Mouse (Mus musculus) adrenal gland, postnatal 14 days (tissue): ENCODE measurements at regions not wholly inside any gene's neighbourhood (a gene's known extent, or its start where the extent isn't known, plus 50 kb on each side); places are given as distances from the start of the nearest gene placed in this dataset.

Experiments
- DNase-seq: peaks from one replicate; pipeline ENCODE4 v3.0.0; 2021; ENCODE audit warnings: mixed read lengths

DNA sequence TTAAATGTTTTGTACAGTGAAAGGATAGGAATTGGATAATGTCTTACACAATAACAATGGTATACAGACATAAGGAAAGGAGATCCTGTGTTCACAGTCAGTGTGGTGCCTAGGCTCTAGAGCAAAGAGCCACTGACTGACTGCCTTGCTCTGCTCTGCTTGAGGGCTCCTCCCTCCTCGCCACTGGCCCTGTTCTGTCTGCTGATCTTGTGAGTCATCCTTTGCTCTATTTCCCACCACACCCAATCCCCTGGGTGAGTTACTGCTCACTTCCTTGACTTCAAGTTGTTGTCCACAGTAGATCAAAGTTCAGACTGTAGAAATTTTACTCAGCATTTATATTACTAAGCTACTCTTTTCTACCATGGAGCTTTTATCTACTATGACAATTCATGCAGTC is 117.3 kb downstream of the Tmsb4x start:
- DNase-seq: peak; percentile 21

DNA sequence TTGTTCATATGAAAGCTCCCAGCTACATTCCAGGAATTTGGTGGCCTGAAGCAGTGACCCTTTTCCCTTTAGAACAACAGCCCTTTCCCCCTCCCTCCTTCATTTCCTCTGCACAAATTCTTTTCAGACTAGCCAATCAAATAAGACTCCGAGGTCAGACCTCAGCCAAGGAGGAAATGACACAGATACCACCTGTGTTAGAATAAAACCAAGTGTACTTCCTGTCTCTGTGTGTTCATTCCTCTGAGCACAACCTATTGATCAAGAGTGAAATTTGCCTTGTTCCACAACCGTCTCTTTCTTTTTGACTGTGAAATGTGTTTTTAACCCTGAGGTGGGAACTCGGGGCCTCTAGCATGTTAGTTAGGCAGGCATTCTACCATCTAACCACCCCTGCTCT is 120.2 kb downstream of the Tmsb4x start:
- DNase-seq: no peak

DNA sequence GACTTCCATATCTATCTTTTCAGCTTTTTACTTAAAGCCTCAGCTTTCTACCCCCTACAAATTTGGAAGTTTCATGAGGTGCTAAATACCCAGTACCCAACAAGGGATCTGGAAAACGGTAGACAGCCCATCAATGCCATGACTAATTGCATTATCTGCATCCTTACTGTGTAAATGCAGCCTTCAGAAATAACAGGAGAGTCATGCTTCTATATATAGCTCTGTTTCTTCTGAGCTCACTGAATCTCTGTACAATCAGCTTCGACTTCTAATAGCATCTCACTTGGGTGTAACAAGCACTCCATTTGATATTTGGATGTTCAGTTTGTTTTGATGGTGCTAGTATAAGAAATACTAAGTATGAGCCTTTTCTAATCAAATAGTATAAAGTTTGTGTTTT is 120.7 kb downstream of the Tmsb4x start:
- DNase-seq: no peak

DNA sequence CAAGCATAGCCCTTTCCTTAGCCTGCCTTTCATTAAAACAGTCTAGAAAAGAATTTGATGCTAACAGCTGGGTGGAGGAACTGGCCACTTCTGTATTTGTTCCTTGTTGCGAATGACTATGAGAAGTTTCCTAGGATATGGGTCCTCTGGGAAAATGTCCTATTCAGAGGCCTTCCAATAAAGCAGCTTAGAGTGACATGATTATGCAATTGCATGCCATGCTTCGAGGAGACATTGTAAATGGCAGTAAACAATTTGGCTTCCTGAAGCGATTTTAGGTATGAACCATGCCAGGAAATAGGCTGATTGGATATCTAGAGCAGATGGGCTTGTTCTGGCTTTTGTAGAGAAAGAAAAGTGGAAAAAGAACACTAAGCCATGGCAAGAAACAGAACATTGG is 128.3 kb downstream of the Tmsb4x start:
- no peak for DNase-seq

DNA sequence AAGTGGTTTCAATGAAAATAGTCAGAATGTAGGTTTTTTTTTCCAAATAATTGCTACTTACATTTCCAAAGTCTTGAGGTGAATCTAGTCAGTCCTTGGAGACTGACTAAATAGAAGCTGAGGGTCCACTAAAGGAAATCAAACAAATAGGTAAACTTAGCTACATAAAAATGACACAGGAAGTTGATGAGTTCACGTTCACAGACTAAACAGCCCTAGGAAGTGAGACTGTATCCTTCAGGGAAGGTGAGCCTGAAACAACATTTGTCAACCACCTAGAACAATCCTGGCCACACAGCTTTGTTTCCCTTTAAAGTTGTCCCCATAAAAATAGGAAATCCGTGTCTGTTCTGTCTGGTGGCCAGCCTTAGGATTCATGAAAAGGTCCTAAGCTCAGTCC is 140.0 kb downstream of the Tmsb4x start:
- no peak for DNase-seq

DNA sequence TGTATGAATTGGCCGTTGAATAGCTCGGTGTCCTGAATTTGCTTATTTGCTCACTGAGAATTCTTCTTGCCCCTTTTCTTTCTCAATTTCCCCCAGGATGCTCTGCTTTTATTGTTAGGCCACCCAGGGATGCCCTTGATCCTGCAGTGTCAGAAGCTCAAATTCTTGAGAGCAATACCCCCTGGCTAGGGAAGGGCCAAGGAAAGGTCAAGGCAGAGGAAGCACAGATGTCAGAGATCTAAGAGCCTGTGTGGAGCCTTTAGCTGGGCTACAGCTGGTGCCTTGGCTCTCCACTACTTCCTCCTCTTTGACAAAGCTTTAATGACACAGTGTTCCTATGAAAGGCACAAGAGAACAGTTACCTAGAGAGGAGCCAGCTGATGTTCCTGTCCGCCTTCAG is 141.2 kb downstream of the Tmsb4x start:
- DNase-seq: peak; percentile 14

DNA sequence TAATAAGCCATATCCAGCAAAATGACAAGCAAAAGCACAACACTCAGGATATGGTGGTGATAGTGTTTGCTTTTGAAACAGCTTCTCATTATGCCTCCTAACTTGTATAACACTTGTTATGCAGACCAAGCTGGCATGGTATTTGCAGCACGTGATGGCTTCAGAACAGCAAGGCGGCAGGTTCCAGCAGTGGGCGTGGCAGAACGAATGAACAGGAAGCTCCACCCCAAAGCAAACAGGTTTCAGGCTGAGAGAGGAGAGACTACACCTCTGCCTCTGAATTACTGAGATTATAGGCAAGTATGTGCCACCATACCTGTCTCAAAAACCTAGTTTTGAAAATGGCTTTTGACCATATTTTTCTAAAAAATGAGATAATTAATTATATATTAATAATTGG is 145.2 kb downstream of the Tmsb4x start:
- DNase-seq: no peak

DNA sequence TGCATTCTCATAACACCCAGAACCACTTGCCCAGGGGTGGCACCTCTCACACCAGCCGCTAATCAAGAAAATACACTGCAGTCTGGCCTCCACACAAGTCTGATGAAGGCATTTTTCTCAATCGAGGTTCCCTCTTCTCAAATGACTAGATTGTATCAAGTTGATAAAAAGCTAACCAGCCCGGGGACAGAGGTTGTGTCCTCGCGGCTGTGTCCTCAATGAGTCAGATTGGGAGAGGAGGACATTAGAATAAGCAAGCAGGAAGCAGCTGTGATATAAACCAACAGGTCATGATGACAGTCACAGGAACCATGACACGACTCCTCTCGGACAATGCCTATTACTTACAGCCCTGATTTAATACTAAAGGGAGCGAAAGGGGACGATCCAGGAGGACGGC is 156.7 kb downstream of the Tmsb4x start:
- DNase-seq: no peak

DNA sequence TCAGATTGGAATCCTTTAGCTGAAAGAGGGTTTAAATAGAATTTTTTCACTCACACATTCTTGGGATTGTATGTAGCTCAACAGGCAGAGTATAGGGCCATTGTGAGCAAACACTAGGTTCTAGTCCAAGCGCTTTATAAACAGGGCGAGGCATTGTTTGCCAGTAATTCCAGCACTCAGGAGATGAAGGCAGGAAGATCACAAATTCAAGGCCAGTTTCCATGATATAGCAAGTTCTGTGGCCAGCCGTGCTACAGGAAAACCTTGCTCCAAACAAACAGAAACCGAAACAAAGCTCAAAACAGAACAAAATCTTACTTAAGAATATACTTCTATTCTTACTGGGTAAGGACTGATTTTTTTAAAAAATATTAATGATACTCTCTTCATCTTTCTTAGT is 159.0 kb downstream of the Tmsb4x start:
- no peak for DNase-seq

DNA sequence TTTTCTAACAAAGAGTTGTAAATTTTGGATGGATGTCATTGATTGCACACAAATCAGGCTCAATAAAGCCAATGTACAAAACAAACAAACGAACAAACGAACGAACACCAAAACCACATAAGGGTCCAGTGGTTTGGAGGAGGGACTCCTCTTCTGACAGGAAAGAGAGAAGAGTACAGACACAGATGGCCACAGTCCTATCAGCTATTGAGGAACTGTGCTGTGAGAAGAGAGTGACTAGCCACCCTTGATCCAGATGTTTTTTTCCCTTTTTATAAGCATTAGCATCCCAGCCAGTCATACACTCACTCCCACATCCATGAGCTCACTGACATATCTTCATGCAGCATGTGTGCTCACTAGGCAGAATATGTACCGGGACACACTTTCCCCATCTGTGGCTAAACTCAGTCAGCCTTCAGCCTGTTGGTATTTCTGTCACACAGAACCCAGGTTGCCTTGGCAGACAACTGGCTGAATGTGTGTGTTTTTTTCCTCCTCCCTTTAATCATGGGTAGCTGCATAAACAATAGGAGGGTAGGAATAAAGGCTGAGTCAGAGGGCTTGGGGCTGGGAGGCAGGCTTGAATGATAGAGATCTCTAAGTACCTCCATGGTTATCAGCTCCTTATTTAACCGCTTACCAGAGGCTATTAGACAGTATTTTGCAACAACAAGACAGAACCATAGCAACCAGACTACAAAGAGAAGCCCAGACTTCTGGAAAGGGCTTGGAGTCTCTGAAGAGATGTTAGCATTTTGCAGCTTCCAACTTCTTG is 159.7 kb downstream of the Tmsb4x start:
- DNase-seq: no peak

DNA sequence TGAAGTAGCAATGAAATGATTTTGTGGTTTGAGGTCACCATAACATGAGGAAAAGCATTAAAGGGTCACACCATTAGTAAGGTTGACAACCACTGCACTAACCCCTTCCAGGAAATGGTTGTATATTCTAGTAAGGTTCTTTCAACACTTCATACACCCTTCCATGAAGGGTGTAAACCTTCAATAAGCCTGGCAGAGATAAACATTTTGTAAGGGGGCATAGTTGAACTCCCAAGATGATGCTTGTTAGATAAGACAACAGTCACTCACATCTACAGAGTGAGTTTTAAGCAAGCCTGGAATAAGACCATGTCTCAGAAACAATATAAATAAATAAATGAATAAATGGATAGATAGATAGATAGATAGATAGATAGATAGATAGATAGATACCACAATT is 171.1 kb downstream of the Tmsb4x start:
- DNase-seq: no peak

DNA sequence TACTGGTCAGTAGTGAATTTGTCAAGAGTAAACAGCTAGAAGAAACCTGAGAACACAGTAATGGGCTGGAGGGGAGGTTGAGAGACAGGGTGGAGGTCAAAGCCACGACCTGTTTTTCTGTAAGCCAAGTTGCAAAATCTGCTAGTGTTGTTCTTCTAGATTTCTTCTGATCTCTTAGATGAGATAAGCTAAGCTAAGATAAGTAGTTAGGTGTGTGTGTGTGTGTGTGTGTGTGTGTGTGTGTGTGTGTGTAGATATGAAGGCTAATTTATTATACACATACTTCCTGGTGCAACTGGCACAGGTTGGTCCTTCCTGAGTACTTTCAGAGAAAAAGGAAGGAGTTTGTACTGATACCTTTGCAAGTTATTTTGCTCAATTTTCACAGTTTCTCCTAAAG is 172.8 kb downstream of the Tmsb4x start:
- DNase-seq: no peak

DNA sequence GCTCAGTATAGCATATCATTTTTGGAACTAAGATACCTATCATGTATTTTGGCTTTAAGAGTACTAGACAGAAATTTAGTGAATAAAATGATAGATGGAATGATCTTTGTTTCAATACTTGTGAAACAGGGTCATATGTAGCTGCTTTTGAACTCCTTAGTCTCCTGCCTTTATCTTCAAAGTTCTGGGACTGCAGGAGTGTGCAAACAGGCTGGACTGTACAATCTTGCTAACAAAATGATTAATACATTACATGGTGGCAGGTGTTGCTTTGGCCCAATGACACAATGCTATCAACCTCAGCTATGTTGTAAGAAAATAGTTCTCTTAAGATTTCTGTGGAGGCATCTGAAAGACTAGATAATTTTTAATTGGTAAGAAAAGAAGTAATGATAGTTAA is 173.5 kb downstream of the Tmsb4x start:
- no peak for DNase-seq

DNA sequence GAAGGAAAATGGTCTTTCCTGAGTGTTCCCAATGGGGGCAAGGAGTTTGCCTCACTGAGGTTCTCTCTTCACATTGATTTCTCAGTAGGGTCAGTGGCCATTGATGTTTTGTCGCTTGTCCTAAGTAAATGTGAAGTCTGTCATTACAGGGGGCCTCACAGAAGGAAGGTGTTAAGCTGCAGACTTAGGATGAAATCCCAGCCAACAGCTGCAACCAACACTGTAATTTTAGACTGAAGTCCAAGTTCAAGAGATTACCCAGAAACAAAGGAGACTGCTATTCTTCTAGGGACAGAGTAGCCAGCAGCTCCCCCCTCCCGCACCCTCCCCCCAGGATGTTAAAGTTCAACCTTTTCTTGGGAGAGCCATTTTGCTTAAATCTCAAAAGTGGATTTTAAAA is 176.0 kb downstream of the Tmsb4x start:
- no peak for DNase-seq

DNA sequence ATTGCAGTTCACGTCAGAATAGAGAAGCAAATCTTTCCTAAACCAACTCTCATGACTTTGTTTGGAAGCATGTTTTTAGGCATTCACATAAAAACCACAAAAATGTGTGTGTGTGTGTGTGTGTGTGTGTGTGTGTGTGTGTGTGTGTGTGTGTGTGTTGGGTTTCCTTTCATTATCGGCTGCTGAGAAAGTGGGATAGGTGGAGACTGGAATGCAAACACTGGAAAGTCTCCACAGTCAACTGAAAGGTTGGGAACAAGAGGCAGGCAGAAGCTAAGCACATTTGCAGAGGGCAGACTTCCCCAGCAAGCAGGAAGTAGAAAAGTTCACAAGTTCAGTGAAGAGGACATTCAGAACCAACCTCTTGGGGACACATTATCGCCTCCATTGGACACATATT is 176.5 kb downstream of the Tmsb4x start:
- DNase-seq: no peak

DNA sequence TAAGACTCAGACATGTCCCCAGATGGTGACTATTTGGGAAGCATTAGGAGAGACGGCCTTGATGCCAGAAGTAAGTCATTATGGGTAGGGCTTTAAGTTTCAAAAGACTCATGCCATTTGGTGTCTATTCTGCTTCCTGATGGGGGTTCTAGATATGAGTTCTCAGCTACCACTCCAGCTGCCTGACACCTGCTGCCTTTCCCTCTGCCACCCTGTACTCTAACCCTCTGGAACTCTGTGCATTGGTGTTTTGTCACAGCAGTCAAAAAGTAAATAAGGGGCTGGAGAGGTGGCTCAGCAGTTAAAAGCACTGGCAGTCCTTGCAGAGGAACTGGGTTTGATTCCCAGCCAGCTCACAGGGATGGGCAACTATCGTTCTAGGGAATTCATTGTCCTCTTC is 177.6 kb downstream of the Tmsb4x start:
- no peak for DNase-seq

DNA sequence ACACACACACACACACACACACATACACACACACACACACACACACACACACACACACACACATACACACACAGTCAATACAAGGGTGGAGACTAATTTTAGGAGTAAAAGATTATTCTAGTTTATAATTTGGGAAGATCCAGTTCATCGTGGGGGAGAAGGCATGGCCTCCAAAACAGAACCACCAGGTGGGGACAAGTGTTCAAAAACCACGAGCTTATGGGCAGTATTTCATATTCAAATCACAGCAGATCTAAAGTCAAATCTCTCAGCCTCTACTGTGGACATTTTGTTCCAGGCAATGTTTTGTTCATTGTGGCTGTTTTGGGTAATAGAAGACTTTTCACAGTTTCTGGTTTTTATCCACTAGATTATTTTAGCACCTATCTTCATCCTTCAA is 193.5 kb downstream of the Tmsb4x start:
- no peak for DNase-seq

DNA sequence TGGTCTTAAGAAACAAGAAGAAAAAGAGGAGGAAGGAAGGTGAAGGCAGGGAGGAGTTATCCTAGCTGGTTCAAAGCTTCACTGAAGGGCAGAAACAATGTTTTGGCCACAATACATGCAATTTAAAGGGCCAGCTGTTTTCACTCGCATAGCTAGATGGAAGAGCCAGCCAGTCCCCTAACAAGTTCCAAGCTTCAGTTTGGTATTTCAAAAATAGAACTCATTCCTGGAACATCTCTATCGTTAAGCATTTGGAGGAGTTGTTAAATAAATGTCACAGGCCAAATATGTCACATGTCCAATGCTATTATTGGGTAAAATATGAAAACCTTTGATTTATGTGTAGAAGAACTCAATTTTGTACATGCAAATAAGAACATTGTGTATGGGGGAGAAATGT is 194.8 kb downstream of the Tmsb4x start:
- no peak for DNase-seq

DNA sequence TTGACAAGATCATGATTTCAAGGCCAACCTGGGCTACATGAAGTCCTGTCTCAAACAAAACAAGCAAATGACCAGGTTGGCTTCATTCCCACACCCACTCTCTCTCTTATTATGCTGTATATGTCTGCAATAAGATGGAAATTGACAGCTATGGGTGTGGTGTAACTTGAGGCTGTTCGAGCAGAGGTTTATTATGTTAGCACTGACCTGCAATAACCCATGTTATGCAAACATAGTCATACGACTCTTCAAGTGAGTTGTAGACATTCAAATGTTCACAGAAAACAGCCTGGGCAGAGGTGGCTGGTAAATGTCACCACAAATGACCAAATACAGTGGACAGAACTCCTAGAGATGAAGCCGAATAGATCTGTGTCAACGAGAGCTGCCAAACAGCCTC is 196.2 kb downstream of the Tmsb4x start:
- no peak for DNase-seq

DNA sequence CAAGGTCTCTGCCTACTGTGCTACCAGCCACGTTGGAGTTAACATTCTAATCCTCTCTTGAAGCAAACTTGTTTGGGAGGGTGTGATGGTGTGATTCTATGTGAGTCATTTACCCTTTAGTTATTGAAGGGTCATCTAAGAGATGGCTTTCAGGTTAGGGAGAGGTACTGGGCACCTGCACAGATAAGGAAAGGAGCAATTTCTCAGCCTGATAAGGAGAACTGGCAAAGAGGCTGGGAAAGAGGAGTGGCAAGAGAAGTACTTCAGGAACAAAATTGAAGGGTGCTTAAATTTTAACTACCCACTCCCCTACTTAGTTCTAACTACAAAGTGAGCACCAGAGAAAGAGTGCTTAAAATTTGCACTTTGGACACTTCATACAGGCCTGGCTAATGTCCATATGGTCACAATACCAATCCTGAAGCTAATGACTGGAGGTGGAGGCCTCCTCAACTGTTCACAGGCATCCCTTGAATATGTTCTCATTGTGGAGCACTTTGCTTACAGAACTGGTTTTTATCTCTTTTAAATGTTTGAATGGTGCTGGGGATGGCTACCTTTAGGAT is 197.1 kb downstream of the Tmsb4x start:
- DNase-seq: no peak

DNA sequence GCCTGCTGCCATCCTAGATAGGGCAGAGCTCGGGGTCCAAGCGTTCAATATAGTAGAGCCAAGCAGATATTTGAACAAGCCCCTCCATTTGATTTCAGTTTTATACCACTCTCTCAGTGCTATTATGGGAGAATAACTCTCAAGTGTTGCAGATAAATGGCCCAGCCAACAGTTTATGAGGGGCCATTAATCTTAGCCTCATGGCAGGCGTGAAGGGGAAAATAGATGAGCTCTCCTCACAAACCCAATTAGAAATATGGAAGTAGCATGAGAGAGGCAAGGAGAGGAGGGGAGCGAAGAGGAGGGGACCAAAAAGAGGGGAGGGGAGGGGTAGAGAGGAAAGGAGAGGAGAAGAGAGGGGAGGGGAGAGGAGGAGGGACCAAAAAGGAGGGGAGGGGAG is 213.3 kb downstream of the Tmsb4x start:
- no peak for DNase-seq

DNA sequence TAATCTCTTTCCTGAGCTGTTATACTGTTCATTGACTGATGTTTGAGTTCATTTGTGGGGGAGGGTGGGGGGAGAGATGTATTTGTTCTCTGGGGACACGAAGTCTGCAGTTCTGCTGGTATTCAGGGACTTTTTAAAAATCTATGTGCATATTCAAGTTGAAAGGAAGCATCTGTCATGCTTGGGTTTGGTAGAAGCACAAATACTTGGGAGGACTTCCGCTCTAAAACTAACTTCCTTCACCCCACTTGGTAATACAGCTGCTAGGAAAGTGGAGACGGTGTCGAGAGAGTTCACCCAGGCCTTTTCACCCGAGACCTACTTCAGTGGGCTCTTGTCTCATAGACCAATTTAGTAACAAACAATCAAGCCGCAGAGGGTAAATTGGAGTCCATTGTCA is 228.1 kb downstream of the Tmsb4x start:
- no peak for DNase-seq

DNA sequence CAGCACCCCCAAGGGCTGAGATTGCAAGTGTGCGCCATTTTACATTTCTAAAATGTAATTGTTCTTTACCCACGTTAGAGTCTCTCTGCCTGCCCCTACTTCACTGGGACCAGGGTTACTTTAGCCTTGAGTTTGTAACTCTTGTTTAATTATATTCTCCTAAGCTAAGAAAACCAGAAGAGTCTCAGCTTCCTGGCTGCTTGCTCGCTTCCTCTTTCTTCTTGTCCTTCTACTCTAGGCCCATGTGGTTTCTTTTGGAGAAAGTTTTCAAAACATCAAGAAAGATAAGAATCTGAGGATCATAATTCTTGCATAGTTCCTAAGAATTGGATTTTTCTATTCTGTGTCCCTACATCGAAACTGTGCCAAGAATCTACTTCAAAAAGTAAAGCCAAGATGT is 228.6 kb downstream of the Tmsb4x start:
- no peak for DNase-seq

DNA sequence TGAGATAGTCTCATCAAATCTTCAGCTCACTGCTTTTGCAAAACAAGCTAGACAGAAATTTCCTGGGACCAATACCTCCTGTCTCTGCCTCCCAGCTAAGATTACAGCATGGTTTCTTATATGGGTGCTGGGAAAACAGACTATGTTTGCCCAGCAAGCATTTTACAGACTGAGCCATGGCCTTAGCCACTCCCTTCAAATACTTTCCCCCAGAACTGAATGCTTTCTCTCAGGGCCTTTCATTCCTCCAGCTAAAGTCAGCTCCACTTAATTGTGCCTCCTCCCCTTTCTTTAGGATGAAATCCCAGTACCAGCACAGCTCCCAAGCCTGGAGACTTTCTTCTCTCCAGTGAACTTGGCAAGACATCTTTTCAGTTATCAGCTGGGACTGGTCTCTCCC is 232.1 kb downstream of the Tmsb4x start:
- DNase-seq: no peak

DNA sequence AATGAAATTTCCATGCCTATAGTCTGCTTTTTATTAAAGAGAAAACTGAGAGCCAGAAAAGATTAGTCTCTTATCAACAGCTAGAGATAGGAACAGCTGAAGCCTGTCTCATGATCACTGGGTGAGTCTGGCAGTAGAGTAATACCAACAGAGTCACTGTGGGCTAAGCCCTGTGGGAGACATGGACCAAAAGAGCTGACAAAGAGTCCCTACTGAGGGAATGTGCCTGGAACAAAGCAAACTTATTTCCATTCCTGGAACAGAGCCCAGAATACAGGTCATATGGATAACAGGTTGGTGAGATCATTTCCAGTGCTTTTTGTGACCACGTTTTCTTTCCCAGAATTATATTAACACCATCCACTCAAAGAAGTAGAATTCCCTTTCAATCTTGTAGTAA is 237.4 kb downstream of the Tmsb4x start:
- DNase-seq: no peak
